In genomic region chr5:148973019-148973668, GRCm38 (mm10) we compare ENCODE assay signal across 9 mouse cellular contexts. TPM values are rescaled to one million over a fixed set of nuclear protein-coding genes. Genes with fewer than 3 reads are reported as not detected.
DNase-seq lines count a peak whose midpoint lies in the region; ATAC-seq and TF ChIP-seq lines count a peak whose summit lies in the region.
"Had no signal": no experiment of that assay in that cellular context is flagged by ENCODE, and none has a peak within 500 bp of the region (broad histone marks: within the 10 kb centered on the region; RNA-seq: fewer than 3 reads in every experiment).

No protein-coding gene starts in this region.

- no peak overlapping the region for H3K9ac ChIP-seq in kidney, postnatal 0 days (ENCODE audit: low read depth, low read length)
- no peak overlapping the region for H3K9ac ChIP-seq in kidney, embryonic 16.5 days (replicated peaks; ENCODE audit: low read length)
- H3K9ac ChIP-seq in forebrain, embryonic 14.5 days (ENCODE audit: low read length), result no peak overlapping the region
- H3K9ac ChIP-seq in midbrain, embryonic 16.5 days (ENCODE audit: low read depth, low read length), result no peak overlapping the region

- H3K9me3 ChIP-seq in kidney, postnatal 0 days (replicated peaks; ENCODE audit: low read length), result no peaks in the 10 kb centered on the region
- no peaks in the 10 kb centered on the region for H3K9me3 ChIP-seq in kidney, embryonic 16.5 days (ENCODE audit: low read length)
- H3K9me3 ChIP-seq in forebrain, embryonic 14.5 days (replicated peaks; ENCODE audit: control insufficient read depth, low read length), result no peaks in the 10 kb centered on the region
- H3K9me3 ChIP-seq in midbrain, embryonic 16.5 days (replicated peaks; ENCODE audit: control insufficient read depth, low read length, poor library complexity, severe bottlenecking), result no peaks in the 10 kb centered on the region

- no peak overlapping the region for H3K4me2 ChIP-seq in kidney, postnatal 0 days (ENCODE audit: low read length)
- H3K4me2 ChIP-seq in kidney, embryonic 16.5 days (replicated peaks; ENCODE audit: low read depth, low read length), result no peak overlapping the region
- no peak overlapping the region for H3K4me2 ChIP-seq in forebrain, embryonic 14.5 days (ENCODE audit: low read length)
- H3K4me2 ChIP-seq in midbrain, embryonic 16.5 days (ENCODE audit: low read length), result no peak overlapping the region

- H3K27ac ChIP-seq in kidney, postnatal 0 days, result no peak overlapping the region
- H3K27ac ChIP-seq in kidney, embryonic 16.5 days (ENCODE audit: low read length), result no peak overlapping the region
- H3K27ac ChIP-seq in forebrain, embryonic 14.5 days (ENCODE audit: low read depth, low read length), result no peak overlapping the region
- no peak overlapping the region for H3K27ac ChIP-seq in midbrain, embryonic 16.5 days (ENCODE audit: low read length)

- H3K4me3 ChIP-seq in kidney, postnatal 0 days (replicated peaks; ENCODE audit: low read depth, low read length), result no peak overlapping the region
- H3K4me3 ChIP-seq in kidney, embryonic 16.5 days (ENCODE audit: low read length), result no peak overlapping the region
- H3K4me3 ChIP-seq in forebrain, embryonic 14.5 days (ENCODE audit: low read depth, low read length), result no peak overlapping the region
- no peak overlapping the region for H3K4me3 ChIP-seq in midbrain, embryonic 16.5 days (ENCODE audit: low read depth, low read length)

- 0 out of 2 replicates have a peak, but pooled peaks have one; percentile 30 for ATAC-seq in kidney, postnatal 0 days (replicated peaks; ENCODE audit: low FRiP score, low read depth)
- ATAC-seq in kidney, embryonic 16.5 days (ENCODE audit: low FRiP score, low TSS enrichment), result no peak
- ATAC-seq in forebrain, embryonic 14.5 days, result peak; percentile 60; the same call in 1 of the 2 replicates
- ATAC-seq in midbrain, embryonic 16.5 days, result peak; percentile 47

- H3K4me1 ChIP-seq in kidney, postnatal 0 days (replicated peaks; ENCODE audit: insufficient read depth, low read length), result peaks cover 16% of the 10 kb centered on the region
- H3K4me1 ChIP-seq in kidney, embryonic 16.5 days (ENCODE audit: insufficient read depth, low read length), result peaks cover 36% of the 10 kb centered on the region
- H3K4me1 ChIP-seq in forebrain, embryonic 14.5 days (ENCODE audit: control insufficient read depth, insufficient read depth, low read length), result peaks cover 3% of the 10 kb centered on the region
- H3K4me1 ChIP-seq in midbrain, embryonic 16.5 days (ENCODE audit: control insufficient read depth, insufficient read depth, low read length), result peaks cover 7% of the 10 kb centered on the region; the same call in 1 of the 2 replicates

- H3K36me3 ChIP-seq in kidney, postnatal 0 days (ENCODE audit: insufficient read depth, low read length), result no peaks in the 10 kb centered on the region
- no peaks in the 10 kb centered on the region for H3K36me3 ChIP-seq in kidney, embryonic 16.5 days (ENCODE audit: insufficient read depth, low read length)
- no peaks in the 10 kb centered on the region for H3K36me3 ChIP-seq in forebrain, embryonic 14.5 days (ENCODE audit: control insufficient read depth, insufficient read depth, low read length)
- H3K36me3 ChIP-seq in midbrain, embryonic 16.5 days (ENCODE audit: control insufficient read depth, insufficient read depth, low read length), result no peaks in the 10 kb centered on the region

- WGBS in kidney, postnatal 0 days, result 5% methylated on average over 6 of the region's 6 CpGs
- 5% methylated on average over 6 of the region's 6 CpGs for WGBS in kidney, embryonic 16.5 days
- WGBS in forebrain, embryonic 14.5 days, result 11% methylated on average over 6 of the region's 6 CpGs
- 4% methylated on average over 4 of the region's 6 CpGs for WGBS in midbrain, embryonic 16.5 days

- no peaks in the 10 kb centered on the region for H3K27me3 ChIP-seq in kidney, postnatal 0 days (ENCODE audit: insufficient read depth, low read length)
- H3K27me3 ChIP-seq in kidney, embryonic 16.5 days (ENCODE audit: insufficient read depth, low read length), result no peaks in the 10 kb centered on the region
- no peaks in the 10 kb centered on the region for H3K27me3 ChIP-seq in forebrain, embryonic 14.5 days (replicated peaks; ENCODE audit: control insufficient read depth, insufficient read depth, low read length)
- no peaks in the 10 kb centered on the region for H3K27me3 ChIP-seq in midbrain, embryonic 16.5 days (ENCODE audit: control insufficient read depth, insufficient read depth, low read depth, low read length)

- TF ChIP-seq CTCF in kidney, postnatal 0 days (IDR thresholded peaks at IDR 0.05; ENCODE audit: low read depth), result 0 out of 2 replicates have a peak, but pooled peaks have one; percentile 19

- peak; percentile 55 for DNase-seq in kidney, postnatal 0 days (ENCODE audit: low spot score)
- DNase-seq in adrenal gland, adult 2 months, result peak; percentile 92
- DNase-seq in forebrain, embryonic 14.5 days (ENCODE audit: low spot score), result peak; percentile 57
- no peak for DNase-seq in right cerebral cortex, postnatal 4 days
- no peak for DNase-seq in kidney, adult 18-20 months
- DNase-seq in cerebellum, adult 9-10 months, result no peak
- DNase-seq: lung, adult 18-20 months had no signal

RNA-seq across cellular contexts. Expression of gene Gm42791, which starts 21.8 kb away (rescaled TPM):
- polyA plus RNA-seq in kidney, postnatal 0 days (2015; fragmentation: Nextera tagmentation; extraction: Ambion mirVana), result 0.22 TPM in 1 of 2 replicates, not detected in the other
- 0.42 TPM in 1 of 2 replicates, not detected in the other for polyA plus RNA-seq in kidney, embryonic 16.5 days (2015; fragmentation: Nextera tagmentation; extraction: Ambion mirVana)
- total RNA-seq in adrenal gland, adult 2 months (2021), result 1 to 10 TPM; 6.3 to 6.5 TPM
- polyA plus RNA-seq in adrenal gland, adult 2 months (2012; rRNA removed), result not detected in 2 replicates
- 8.4 TPM in 1 of 2 replicates, not detected in the other for polyA plus RNA-seq in forebrain, embryonic 14.5 days (2014; fragmentation: Nextera tagmentation; extraction: Ambion mirVana)
- polyA plus RNA-seq in midbrain, embryonic 16.5 days (2015; fragmentation: Nextera tagmentation; extraction: Ambion mirVana), result 5.7 and 6.7 TPM in 2 replicates

RNA-seq across cellular contexts. Expression of gene Katnal1, which starts 44.0 kb away (rescaled TPM):
- polyA plus RNA-seq in kidney, postnatal 0 days (2015; fragmentation: Nextera tagmentation; extraction: Ambion mirVana), result 6.6 and 7.3 TPM in 2 replicates
- polyA plus RNA-seq in kidney, embryonic 16.5 days (2015; fragmentation: Nextera tagmentation; extraction: Ambion mirVana), result 10.0 and 12.9 TPM in 2 replicates
- 10 to 100 TPM in 1 of 2 experiments, 1 to 10 TPM in 1; 6.5 to 10.1 TPM for total RNA-seq in adrenal gland, adult 2 months (2021)
- 3.2 and 3.8 TPM in 2 replicates for polyA plus RNA-seq in adrenal gland, adult 2 months (2012; rRNA removed)
- polyA plus RNA-seq in forebrain, embryonic 14.5 days (2014; fragmentation: Nextera tagmentation; extraction: Ambion mirVana), result 30.6 and 34.0 TPM in 2 replicates
- polyA plus RNA-seq in midbrain, embryonic 16.5 days (2015; fragmentation: Nextera tagmentation; extraction: Ambion mirVana), result 40.2 and 40.7 TPM in 2 replicates

Comparison
In these comparisons a context has a peak if more than half of its experiments do, and no peak if none do; other contexts are left out.
1. DNase-seq: peak in kidney, postnatal 0 days (single experiment), adrenal gland, adult 2 months (single experiment) and forebrain, embryonic 14.5 days (single experiment); none in right cerebral cortex, postnatal 4 days (single experiment), kidney, adult 18-20 months (single experiment) and cerebellum, adult 9-10 months (single experiment).